Mouse (Mus musculus) lung, postnatal 0 days (tissue): Measurements from ENCODE around the gene 1700001P01Rik. TPM values are rescaled to one million over a fixed set of nuclear protein-coding genes. Genes with fewer than 3 reads are reported as not detected.
A peak's percentile ranks its signal among the peaks of the same experiment; 100 is the strongest.

Source experiments
- ATAC-seq: fragments of 200-750 bp; cut with Nextera tagmentation; 2 replicates; pipeline ENCODE4 v1.8.0; 2017; ENCODE audit warnings: moderate library complexity
- DNase-seq: peaks from one replicate; pipeline ENCODE4 v3.0.0-alpha.2; 2016; ENCODE audit warnings: low spot score
- H3K27ac ChIP-seq: fragments of 300-500 bp; sonication (generic); 2 replicates; pipeline ENCODE4 v1.5.1; 2014; ENCODE audit warnings: antibody characterized with exemption, mild to moderate bottlenecking, low read length, mixed read lengths
- H3K27me3 ChIP-seq: fragments of 300-500 bp; sonication (generic); replicated peaks from 2 replicates; pipeline ENCODE4 v1.6.1; 2014; ENCODE audit warnings: low read length, mixed read lengths; ENCODE audit not compliant: insufficient read depth
- H3K36me3 ChIP-seq: fragments of 300-500 bp; sonication (generic); 2 replicates; pipeline ENCODE4 v1.6.1; 2014; ENCODE audit warnings: low read length, mixed read lengths; ENCODE audit not compliant: insufficient read depth
- H3K4me1 ChIP-seq: fragments of 300-500 bp; sonication (generic); 2 replicates; pipeline ENCODE4 v1.6.1; 2014; ENCODE audit warnings: antibody characterized with exemption, low read depth, low read length, mixed read lengths; ENCODE audit not compliant: insufficient read depth
- H3K4me2 ChIP-seq: fragments of 300-500 bp; sonication (generic); replicated peaks from 2 replicates; pipeline ENCODE4 v1.6.1; 2014; ENCODE audit warnings: low read depth, mild to moderate bottlenecking, low read length, moderate library complexity, mixed read lengths
- H3K4me3 ChIP-seq: fragments of 300-500 bp; sonication (generic); 2 replicates; pipeline ENCODE4 v1.5.1; 2014; ENCODE audit warnings: low read depth, low read length
- H3K9ac ChIP-seq: fragments of 300-500 bp; sonication (generic); replicated peaks from 2 replicates; pipeline ENCODE4 v1.6.1; 2014; ENCODE audit warnings: low read depth, mild to moderate bottlenecking
- H3K9me3 ChIP-seq: fragments of 300-500 bp; sonication (generic); 2 replicates; pipeline ENCODE4 v1.6.1; 2016; ENCODE audit warnings: low read length, mixed read lengths
- CTCF ChIP-seq: IDR thresholded peaks from 2 replicates; pipeline ENCODE4 v1.5.1; 2016; ENCODE audit warnings: antibody characterized with exemption, mild to moderate bottlenecking
- EP300 ChIP-seq: IDR thresholded peaks from 2 replicates; pipeline ENCODE4 v1.6.1; 2016; ENCODE audit warnings: antibody characterized with exemption, mild to moderate bottlenecking, control low read depth
- WGBS: fragments of 180-500 bp; shearing (Covaris S2); extraction: QIAGEN DNeasy Blood & Tissue Kit; methylation state at CpG from one replicate; pipeline ENCODE4 v1.1.7; 2014; 5-methylcytosine and 5-hydroxymethylcytosine counted together
- polyA plus RNA-seq: library from polyadenylated mRNA; unstranded; fragments of >200 nt; fragmentation: Nextera tagmentation; extraction: Ambion mirVana; gene quantifications from 2 replicates; pipeline ENCODE4 v1.2.1, GENCODE M21; 2015

The 1700001P01Rik gene
- polyA plus RNA-seq, 1 experiment from 2014 or later = not detected

DNA sequence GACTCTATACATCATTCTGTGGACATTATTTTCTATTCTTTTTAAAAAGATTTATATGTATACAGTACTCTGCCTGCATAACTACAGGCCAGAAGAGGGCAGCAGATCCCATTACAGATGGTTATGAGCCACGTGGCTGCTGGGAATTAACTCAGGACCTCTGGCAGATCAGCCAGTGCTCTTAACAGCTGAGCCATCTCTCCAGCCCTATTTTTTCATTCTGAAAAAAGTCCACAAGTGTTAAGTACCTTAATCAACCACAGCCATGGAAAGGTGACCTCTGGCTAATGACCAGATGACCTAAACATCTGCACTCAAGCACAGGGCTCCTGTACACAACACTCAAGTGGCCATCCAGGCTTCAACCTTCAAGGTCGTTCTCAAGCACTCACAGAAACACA is 1.4 kb upstream of the 1700001P01Rik start:
- peaks cover 16% of the 10 kb centered on the region; the same call in 1 of the 2 replicates for H3K36me3 ChIP-seq
- WGBS = 35% methylated on average over 2 of the region's 2 CpGs
- peak; percentile 12; the same call in 1 of the 2 replicates for ATAC-seq

DNA sequence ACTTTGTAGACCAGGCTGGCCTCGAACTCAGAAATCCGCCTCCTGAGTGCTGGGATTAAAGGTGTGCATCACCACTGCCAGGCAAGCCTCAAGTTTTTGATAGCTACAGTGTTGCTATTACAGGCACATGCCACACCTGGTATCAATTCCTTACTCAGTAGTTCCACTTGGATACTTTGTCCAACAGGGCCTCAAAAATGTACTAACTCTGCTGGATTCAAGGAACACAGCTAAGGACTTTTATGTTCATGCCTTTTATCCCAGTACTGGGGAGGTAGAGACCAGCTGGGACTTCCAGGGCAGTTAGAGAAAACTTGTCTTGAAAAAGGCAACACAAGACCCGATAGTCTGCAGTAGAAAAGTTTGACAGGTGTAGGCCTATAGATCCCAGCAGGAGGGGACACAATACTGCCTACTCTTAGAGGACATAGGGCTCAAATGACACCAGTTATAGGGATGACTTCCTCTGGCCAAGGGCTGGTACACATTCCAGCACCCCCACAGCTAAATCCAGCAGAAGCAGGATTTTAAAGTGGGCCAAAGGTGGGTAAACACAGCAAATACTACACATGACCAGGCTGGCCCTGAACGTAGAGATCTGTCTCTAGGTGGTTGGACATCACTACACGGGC is 895 bp upstream of the 1700001P01Rik start:
- H3K4me3 ChIP-seq = no peak overlapping the region
- no peak overlapping the region for H3K4me2 ChIP-seq
- 59% methylated on average over 5 of the region's 5 CpGs for WGBS
- no peaks in the 10 kb centered on the region for H3K9me3 ChIP-seq
- DNase-seq (no peak), ATAC-seq (peak; percentile 11; the same call in 1 of the 2 replicates)
- peaks cover 16% of the 10 kb centered on the region; the same call in 1 of the 2 replicates for H3K36me3 ChIP-seq
- TF ChIP-seq CTCF = no peak
- TF ChIP-seq EP300 = no peak
- no peak overlapping the region for H3K27ac ChIP-seq
- peaks cover 5% of the 10 kb centered on the region; the same call in 1 of the 2 replicates for H3K4me1 ChIP-seq
- no peaks in the 10 kb centered on the region for H3K27me3 ChIP-seq
- H3K9ac ChIP-seq = no peak overlapping the region

More for the DNA sequence above, 1.4 kb upstream of the 1700001P01Rik start:
- H3K9me3 ChIP-seq = no peaks in the 10 kb centered on the region
- H3K27ac ChIP-seq = no peak overlapping the region
- DNase-seq = peak; percentile 32
- no peaks in the 10 kb centered on the region for H3K27me3 ChIP-seq
- H3K4me2 ChIP-seq = no peak overlapping the region
- no peak overlapping the region for H3K4me3 ChIP-seq
- H3K4me1 ChIP-seq = peaks cover 5% of the 10 kb centered on the region; the same call in 1 of the 2 replicates
- no peak overlapping the region for H3K9ac ChIP-seq
- TF ChIP-seq CTCF (peak; percentile 58), EP300 (no peak)

DNA sequence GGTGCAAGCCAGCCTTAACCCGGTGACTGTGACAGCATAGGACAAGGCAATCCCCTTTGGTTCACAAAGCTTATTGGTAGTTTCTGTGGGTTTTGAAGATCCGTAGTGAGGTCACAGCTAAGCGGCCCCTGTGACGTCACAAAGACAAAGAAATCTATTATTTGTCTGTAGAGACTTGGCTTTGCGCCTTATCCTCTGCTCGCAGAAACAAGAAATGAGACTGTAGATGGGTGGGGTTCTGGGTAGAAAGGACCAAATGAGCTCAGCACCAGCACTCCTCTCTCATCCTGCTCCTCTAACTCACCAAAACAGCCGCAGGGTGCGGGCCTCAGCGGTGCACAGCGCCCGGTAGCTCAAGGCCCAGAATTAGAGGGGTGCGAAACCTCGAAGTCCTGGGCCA is 532 bp downstream of the 1700001P01Rik start:
- Histone ChIP-seq H3K4me1 (no peaks in the 10 kb centered on the region; the same call in 1 of the 2 replicates), H3K9ac (no peak overlapping the region), H3K4me2 (no peak overlapping the region), H3K4me3 (no peak overlapping the region), H3K36me3 (peaks cover 16% of the 10 kb centered on the region; the same call in 1 of the 2 replicates), H3K27me3 (no peaks in the 10 kb centered on the region), H3K9me3 (no peaks in the 10 kb centered on the region), H3K27ac (no peak overlapping the region)
- DNase-seq (no peak), ATAC-seq (no peak)
- TF ChIP-seq EP300 (no peak), CTCF (no peak)
- 71% methylated on average over 13 of the region's 13 CpGs for WGBS

DNA sequence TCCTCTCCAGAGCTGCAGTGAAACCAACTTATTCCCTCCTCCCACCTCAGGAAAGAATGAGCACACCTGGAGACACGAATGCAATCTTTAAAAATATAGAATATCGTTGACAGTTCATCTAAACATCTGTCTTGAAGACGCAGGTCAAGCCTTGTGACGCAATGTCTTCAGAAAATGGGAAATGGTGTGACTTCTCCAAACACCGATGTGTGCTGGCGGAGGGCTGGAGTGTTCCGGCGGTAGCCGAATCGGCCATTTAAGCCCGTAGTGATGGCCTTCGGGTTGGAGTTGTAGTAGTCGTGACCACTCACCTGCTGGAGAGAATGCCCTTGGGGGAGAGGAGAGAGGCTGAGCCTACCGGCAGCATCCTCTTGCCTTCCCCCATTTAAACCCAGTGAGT is 4.3 kb downstream of the 1700001P01Rik start:
- DNase-seq (no peak), ATAC-seq (no peak)
- no peaks in the 10 kb centered on the region for H3K9me3 ChIP-seq
- H3K4me2 ChIP-seq = no peak overlapping the region
- H3K9ac ChIP-seq = no peak overlapping the region
- H3K4me1 ChIP-seq = no peaks in the 10 kb centered on the region
- 75% methylated on average over 14 of the region's 14 CpGs for WGBS
- H3K27me3 ChIP-seq = no peaks in the 10 kb centered on the region
- no peak overlapping the region for H3K4me3 ChIP-seq
- no peak overlapping the region for H3K27ac ChIP-seq
- no peaks in the 10 kb centered on the region for H3K36me3 ChIP-seq
- no peak for TF ChIP-seq EP300
- TF ChIP-seq CTCF = no peak

DNA sequence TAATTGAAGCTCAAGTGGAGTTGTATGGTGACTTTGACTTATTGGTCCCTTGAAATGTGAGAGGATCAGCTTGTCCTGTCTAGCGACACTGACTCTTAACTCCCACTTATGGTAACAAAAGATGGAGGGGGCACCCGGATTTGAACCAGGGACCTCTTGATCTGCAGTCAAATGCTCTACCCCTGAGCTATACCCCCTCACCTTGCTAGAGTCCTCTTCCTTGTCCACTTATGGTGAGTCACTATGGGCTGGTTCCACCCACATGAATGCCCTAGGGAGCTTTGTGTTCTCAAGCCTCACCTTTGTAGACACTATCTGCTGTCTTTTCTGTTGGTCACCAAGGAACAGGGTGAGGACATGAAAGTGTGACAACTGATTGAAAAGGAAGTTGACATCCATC is 6.0 kb downstream of the 1700001P01Rik start:
- Histone ChIP-seq H3K27ac (no peak overlapping the region), H3K4me1 (peaks cover 7% of the 10 kb centered on the region; the same call in 1 of the 2 replicates), H3K9ac (no peak overlapping the region), H3K9me3 (no peaks in the 10 kb centered on the region), H3K4me3 (no peak overlapping the region), H3K36me3 (no peaks in the 10 kb centered on the region), H3K27me3 (no peaks in the 10 kb centered on the region), H3K4me2 (no peak overlapping the region)
- TF ChIP-seq CTCF = no peak
- no peak for TF ChIP-seq EP300
- no peak for DNase-seq
- no peak for ATAC-seq
- WGBS = 29% methylated on average over 2 of the region's 2 CpGs

DNA sequence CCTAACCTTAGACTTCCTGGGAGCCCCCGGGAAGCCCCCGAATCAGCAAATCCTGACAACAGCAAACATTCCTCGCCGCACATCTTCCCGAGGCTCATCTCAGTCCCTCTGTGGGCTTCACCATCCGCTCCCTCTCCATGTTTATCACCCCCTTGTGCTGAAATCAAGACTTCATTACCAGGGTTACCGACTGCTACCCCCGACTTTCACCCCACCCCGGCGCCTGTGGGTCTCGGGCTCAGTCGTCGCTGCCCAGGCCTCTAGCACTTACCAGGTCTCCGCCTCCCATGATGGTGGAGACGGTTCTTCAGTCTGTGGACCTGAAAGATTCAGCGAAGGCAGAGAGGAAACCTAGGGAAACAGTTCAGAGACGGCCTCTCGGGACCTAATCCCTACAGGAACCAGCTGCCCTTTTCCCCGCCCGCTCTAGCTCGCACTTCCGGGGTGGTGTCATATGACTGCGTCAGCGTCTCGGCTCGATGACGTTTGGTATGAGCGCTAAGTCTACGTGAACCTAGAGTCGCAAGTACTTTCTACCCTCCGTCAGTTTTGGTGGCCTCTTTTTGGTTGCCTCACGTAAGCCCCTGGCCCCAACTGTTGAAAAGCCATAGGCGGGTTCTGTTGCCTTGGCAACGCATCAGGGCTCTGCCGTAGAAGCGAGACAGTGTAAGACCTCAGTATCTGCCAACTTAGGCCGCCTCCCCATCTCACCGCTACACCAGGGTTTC is 9.4 kb downstream of the 1700001P01Rik start, which contains the start of gene Cwc25:
Gene Cwc25, minus strand, starts transcription at position 403 of the 728 bp plus-strand sequence.
- Histone ChIP-seq H3K9me3 (no peaks in the 10 kb centered on the region), H3K4me3 (peak within 1 kb of the TSS; percentile 81), H3K27me3 (no peaks in the 10 kb centered on the region), H3K27ac (peak within 1 kb of the TSS; percentile 94), H3K4me1 (peaks cover 7% of the 10 kb centered on the region; the same call in 1 of the 2 replicates), H3K4me2 (peak within 1 kb of the TSS; percentile 81), H3K36me3 (peaks cover 12% of the 10 kb centered on the region), H3K9ac (peak within 1 kb of the TSS; percentile 97)
- WGBS = under 1% methylated on average over 38 of the region's 38 CpGs
- TF ChIP-seq EP300 (peak; percentile 16; the same call in 1 of the 2 replicates), CTCF (no peak)
- DNase-seq = peak; percentile 98
- ATAC-seq = peak; percentile 98
